Mouse (Mus musculus): Measurements from ENCODE around the gene Tmem189.

Gene Tmem189

DNA sequence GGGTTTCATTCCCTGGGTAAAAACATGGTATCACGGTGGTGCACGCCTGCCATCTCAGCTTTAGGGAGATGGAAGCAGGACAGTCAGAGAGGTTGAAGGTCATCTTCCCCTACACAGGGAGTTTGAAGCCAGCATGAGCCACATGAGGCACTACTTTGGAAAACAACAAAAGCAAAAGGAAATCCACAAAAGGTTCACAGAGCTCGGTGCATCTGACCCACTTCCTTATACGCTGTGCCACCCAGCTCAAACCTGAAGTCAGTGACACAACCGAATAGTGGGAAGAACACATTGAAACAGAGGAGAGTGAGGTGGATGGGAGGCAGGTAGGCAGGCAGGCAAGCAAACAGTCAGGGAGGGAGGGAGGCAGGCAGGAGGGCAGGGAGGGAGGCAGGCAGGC lies 11.8 kb upstream of the Tmem189 start:
- DNase-seq (ENCODE audit: low spot score), result no peak

GRCm38 (mm10) chr2:167700018-167700417 lies 10.4 kb upstream of the Tmem189 start:
- no peak for DNase-seq (ENCODE audit: low spot score)

GRCm38 (mm10) chr2:167697902-167698301 lies 8.3 kb upstream of the Tmem189 start:
- no peak for DNase-seq (ENCODE audit: low spot score)

GRCm38 (mm10) chr2:167696143-167696542 lies 6.5 kb upstream of the Tmem189 start:
- no peak for DNase-seq (ENCODE audit: low spot score)

- no peak for DNase-seq (ENCODE audit: low spot score)
Measured at GRCm38 (mm10) chr2:167695491-167695890, 5.9 kb upstream of the Tmem189 start.

- DNase-seq (ENCODE audit: low spot score), result no peak
Measured at GRCm38 (mm10) chr2:167694963-167695362, 5.3 kb upstream of the Tmem189 start.

DNA sequence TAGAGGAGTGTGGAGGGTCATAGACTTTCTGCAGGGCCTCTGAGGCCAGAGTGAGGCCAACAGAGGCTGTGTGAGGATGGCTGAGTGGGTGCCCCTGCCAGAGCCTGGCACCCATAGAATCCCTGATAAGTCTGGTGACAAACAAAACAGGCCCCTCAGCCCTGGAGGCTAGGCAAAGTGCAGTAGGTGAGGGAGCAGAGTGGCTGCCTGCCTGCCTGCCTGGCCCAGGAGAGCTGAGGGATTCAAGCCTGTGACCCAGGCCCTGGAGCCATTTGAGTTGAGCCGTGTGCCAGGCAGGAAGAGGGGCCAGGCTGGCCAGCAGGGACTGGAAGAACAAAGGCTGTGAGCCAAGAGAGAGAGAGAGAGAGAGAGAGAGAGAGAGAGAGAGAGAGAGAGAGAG lies 4.6 kb upstream of the Tmem189 start:
- no peak for DNase-seq (ENCODE audit: low spot score)

GRCm38 (mm10) chr2:167693540-167693939 lies 3.9 kb upstream of the Tmem189 start:
- no peak for DNase-seq (ENCODE audit: low spot score)

DNA sequence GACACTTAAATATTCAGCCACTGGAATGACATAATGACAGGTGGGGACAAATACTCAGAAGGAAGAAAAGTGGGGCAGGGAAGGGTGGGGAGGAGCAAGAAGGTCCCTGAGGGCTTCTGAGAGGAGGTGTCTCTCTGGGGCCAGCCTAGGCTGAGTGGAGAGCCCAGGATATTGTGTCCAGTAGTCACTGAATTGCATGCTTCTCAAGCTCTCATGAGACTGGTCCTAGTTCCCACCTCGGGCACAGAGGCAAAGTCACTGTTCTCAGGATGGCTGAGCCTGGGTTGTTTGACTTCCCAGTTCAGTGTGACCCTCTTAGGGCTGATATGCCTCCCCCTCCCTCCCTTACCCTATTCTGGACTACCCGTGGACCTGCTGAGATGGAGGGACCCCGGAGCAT lies 3.2 kb upstream of the Tmem189 start:
- no peak for DNase-seq (ENCODE audit: low spot score)

- no peak for DNase-seq (ENCODE audit: low spot score)
Measured at GRCm38 (mm10) chr2:167691871-167692661, 2.4 kb upstream of the Tmem189 start.

- no peak for DNase-seq (ENCODE audit: low spot score)
Measured at GRCm38 (mm10) chr2:167691410-167691809, 1.8 kb upstream of the Tmem189 start.

DNA sequence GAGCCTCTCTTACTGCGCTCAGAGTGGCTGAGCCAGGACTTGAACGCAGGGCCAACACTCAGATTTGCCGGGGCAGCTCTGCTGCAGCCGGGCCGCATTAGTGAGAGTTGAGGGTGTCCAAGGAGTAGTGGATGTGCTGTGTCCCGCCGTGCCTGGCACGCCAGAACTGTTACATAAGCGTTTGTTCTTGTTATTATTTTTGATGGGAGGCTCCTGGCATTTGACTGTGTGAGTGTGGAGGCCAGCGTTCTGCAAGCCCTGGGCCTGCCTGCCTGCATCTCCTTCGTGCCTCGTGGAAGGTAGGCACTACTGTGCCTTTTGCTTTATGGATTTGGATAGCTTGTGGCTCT lies 1.3 kb upstream of the Tmem189 start:
- DNase-seq (ENCODE audit: low spot score), result peak; percentile 58

DNA sequence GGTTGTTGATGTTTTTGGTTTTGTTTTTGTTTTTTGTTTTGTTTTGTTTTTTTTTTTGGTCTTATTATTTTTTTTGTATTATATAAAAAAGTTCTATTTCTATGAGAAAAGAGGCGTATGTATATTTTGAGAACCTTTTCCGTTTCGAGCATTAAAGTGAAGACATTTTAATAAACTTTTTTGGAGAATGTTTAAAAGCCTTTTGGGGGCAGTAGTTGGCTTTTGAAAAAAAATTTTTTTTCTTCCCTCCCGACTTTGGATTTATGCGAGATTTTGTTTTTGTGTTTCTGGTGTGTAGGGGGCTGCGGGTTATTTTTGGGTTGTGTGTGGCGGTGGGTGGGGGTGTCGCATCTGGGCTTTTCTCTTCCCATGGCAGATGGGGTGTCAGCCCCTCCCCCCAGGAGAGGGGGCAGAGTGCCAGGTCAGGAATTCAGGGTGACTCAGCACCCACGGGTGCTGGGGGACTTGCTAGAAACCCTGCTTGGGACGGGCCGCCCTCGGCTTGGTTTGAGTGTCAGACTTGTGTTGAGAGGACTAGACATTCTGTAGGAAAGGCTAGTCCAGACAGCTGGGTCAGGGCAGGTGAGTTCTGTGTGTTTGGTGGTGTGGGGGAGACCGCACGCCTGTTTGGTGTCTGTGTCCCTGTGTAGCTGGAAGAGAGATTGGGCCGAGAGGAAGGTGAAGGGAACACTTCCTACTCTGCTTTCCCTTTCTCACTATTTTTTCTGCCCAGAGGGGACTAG lies 768 bp upstream of the Tmem189 start:
- peak; percentile 74 for DNase-seq (ENCODE audit: low spot score)

DNA sequence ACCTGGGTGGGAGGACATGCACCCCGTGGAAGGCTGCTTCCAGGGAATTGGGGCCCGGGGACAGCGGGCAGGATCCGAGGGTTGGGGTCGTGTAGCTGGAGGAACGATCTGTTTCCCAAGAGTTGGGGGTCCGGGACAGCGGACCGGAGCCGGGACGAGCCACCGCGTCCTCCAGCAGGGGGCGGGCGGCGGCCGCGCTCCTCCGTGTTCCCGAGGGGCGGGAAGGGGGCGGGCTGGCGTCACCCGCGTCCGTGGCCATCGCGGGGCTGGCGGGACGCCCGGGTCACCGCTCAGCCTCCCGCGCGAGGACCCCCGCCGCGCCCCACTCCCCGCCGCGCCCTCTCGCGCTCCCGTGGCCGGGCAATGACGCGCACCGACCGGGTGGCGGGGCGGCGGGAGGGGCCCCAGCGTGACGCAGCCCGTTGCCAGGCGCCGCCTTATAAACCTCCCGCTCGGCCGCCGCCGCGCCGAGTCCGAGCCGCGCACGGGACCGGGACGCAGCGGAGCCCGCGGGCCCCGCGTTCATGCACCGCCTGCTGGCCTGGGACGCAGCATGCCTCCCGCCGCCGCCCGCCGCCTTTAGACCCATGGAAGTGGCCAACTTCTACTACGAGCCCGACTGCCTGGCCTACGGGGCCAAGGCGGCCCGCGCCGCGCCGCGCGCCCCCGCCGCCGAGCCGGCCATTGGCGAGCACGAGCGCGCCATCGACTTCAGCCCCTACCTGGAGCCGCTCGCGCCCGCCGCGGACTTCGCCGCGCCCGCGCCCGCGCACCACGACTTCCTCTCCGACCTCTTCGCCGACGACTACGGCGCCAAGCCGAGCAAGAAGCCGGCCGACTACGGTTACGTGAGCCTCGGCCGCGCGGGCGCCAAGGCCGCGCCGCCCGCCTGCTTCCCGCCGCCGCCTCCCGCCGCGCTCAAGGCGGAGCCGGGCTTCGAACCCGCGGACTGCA lies 847 bp downstream of the Tmem189 start, which contains the start of gene Cebpb:
TSS of gene Cebpb (plus strand) at position 418 of the 954 bp plus-strand sequence.
- peak; percentile 81 for DNase-seq (ENCODE audit: low spot score)

GRCm38 (mm10) chr2:167688126-167688497 lies 1.5 kb downstream of the Tmem189 start:
- no peak for DNase-seq (ENCODE audit: low spot score)

DNA sequence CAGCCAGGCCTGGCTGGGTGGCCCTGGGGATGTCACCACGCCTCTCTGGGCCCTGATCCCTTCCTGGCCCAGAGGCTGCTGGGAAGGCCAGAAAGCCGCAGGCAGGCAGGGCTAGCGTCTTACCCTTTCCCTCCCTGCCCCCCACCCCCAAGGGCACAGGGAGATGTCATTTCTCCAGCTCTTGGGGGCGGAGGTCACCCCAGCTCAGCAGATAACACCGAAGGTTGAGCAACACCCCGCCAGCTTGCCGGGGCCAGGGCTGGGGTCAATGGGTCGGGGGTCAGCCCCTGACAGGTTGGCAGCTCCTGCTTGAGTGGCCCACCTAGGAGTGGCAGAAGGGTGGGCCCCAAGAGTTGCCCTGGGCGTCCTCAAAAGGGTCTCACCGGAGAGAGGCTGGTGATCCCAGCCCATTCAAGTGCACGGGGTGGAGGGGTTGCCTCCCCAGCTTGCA lies 1.9 kb downstream of the Tmem189 start:
- no peak for DNase-seq (ENCODE audit: low spot score)

GRCm38 (mm10) chr2:167687250-167687586 lies 2.4 kb downstream of the Tmem189 start:
- no peak for DNase-seq (ENCODE audit: low spot score)

- no peak for DNase-seq (ENCODE audit: low spot score)
Measured at GRCm38 (mm10) chr2:167686382-167687249, 3.0 kb downstream of the Tmem189 start.

DNA sequence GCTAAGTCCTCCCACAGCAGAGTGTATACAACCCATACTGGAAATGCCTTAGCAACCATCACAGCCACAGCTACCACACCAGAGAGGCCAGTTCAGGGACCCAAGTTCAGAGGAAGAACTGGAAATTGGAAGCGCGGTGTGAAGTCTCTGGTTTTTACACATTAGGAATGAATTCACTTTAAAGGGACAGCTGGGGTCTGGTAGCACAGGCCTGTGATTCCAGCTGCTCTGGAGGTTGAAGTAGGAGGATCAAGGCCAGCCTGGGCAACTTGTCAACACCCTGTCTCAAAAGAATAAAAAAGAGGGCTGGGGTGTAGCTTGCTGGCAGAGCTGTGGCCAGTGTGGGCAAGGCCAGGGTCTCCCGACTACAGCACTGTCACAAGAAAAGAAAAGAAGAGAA lies 3.8 kb downstream of the Tmem189 start:
- DNase-seq (ENCODE audit: low spot score), result no peak

DNA sequence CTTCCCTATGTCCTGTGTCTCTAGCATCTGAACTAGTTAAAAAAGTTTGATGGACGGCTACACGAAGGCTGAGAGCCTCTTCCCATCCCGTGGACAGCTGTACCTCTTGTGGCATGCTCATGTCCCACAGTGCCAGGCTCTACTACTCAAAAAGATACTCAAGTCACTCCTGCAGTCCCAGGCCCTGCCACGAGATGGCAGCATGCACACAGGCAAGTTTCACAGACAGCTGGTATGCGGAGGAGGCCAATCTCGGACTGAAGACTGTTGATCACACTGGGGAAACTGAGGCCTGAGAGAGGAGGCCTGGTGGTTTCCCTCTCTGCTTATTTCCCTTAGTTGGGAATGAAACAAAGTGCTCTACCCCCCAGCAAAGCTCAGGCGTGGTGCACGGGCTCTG lies 4.5 kb downstream of the Tmem189 start:
- peak; percentile 99 for DNase-seq (ENCODE audit: low spot score)

DNA sequence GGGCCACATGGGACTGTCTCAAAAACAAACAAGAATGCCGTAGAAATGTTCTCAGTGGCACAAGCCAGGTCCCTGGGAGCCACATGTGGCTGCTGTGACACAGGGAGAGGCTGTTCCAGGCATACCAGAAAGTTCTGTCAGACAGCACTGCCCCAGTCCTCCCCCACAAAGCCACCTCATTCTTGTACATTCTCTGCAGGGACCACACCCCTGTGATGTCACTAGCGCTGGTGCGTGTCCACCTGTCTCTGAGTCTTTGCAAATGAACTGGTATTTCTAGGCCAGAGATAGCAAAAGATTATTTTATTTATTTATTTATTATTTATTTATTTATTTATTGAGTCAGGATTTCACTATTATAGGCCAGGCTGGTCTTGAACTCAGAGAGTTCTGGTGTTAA lies 5.9 kb downstream of the Tmem189 start:
- no peak for DNase-seq (ENCODE audit: low spot score)
